Mouse (Mus musculus): ENCODE results near the gene Edem3.
A peak's percentile ranks its signal among the peaks of the same experiment; 100 is the strongest.
"Not testable (repeated sequence)": the region's sequence is repeated elsewhere in the genome, so short reads cannot be mapped to it uniquely, and the experiment has no call there.

The Edem3 gene

DNA sequence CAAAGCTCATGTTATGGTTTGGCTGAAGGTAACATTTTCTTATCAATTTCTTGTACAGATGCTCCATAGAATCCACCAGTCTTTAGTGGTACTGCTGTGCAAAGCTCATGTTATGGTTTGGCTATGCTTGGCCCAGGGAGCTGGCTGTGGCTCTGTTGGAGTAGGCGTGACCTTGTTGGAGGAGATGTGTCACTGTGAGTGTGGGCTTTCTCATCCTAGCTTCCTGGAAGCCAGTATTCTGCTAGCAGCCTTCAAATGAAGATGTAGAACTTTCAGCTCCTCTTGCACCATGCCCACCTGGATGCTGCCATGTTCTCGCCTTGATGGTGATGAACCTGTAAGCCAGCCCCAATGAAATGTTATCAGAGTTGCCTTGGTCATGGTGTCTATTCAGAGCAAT is 5.3 kb upstream of the Edem3 start:
- DNase-seq (ENCODE audit: low read depth, low spot score), result not testable (repeated sequence)

DNA sequence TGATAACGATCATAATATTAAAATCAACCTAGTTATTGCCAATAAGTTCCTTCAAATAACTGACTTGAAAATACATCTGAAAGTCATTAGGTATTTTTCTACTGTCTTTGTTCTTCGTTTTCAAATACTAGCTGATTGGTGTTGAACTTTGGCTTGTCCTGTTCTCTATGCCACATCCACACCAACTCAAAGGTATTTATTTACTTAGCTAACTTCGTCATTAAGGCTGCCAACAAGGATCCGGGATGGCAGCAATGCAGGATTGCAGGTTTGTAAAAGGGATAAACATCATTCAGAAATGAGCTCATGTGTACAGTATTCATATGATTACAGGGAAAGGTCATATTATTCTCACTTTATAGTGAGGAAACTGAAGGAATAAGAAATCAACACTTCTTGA is 2.2 kb upstream of the Edem3 start:
- no peak for DNase-seq (ENCODE audit: low read depth, low spot score)

GRCm38 (mm10) chr1:151753374-151753929 is 1.7 kb upstream of the Edem3 start:
- DNase-seq (ENCODE audit: low read depth, low spot score), result no peak

DNA sequence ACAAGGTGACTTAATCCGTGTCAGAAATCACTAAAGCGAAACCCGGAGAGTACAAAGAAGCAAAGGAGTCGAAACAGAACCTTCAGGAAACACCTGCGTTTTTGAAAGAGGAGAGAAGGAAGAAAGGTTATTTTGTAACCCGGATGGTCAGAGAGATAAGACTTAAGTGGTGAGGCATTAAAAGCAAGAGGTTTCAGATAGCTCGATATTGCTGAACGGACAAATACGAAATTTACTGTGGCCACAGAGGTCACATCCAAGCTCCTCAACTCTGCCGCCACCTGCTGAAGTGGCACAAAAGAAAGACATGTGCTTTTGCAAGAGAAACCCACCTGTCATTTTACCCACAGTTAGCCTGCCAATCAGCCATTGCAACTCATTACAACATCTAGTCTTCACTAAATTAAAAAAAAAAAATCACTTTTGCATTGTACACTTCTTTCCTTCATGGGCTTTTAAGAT is 1.1 kb upstream of the Edem3 start:
- DNase-seq (ENCODE audit: low read depth, low spot score), result no peak

DNA sequence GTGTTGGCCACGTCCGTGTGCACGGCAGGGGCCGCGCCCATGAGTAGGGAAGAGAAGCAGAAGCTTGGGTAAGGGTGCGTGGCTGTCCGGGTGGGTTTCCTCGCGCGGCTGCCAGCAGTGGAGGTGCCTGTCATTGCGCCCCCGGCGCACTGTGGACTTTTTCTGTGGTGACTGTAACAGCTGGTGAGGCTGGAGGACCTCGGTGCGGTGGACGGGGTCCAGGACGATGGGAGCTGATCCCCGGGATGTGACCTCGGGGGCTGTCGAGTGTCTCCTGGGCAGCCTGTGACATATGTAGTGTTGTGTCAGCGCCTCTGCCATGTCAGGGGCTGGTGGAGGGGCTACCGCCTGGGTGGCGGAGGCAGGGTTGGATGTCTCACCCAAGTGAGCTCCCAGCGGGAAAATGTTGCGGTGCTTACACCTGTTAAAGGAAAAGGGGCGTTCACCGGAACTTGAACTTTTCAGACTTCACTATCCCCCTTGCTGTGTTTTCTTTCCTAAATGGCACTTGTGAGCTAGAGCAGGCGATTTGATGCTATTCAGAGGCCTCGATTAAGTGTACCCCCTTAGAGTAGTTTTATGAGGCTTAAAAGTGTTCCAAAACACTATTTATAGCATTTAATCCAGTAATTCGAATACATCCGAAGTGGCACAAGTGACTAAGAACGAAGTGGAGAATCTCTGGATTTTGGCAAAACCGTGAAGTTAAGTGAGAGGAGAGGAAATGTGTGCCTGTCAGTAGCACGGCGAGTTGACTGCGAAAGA is 671 bp downstream of the Edem3 start:
- DNase-seq (ENCODE audit: low read depth, low spot score), result peak; percentile 25

- no peak for DNase-seq (ENCODE audit: low read depth, low spot score)
Observed at GRCm38 (mm10) chr1:151756425-151756728, 1.2 kb downstream of the Edem3 start.

DNA sequence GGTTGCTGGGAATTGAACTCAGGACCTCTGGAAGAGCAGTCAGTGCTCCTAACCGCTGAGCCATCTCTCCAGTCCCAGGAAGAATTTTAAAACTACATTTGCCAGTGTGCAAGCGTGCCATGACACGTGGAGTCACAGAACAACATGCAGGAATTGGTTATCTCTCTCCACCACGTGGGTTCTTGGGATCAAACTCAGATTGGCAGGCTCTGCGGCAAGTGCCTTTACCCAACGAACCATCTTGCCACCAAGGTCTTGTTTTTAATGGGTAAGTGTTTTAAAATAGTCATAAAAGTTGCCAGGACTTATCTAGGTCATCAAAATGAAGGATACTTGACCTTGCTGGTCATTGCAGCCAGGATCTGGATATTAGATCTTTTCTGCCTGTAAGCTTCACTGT is 3.1 kb downstream of the Edem3 start:
- no peak for DNase-seq (ENCODE audit: low read depth, low spot score)

GRCm38 (mm10) chr1:151758991-151759390 is 3.8 kb downstream of the Edem3 start:
- no peak for DNase-seq (ENCODE audit: low read depth, low spot score)

GRCm38 (mm10) chr1:151764236-151764635 is 9.1 kb downstream of the Edem3 start:
- DNase-seq (ENCODE audit: low read depth, low spot score), result no peak

- DNase-seq (ENCODE audit: low read depth, low spot score), result peak; percentile 22
Observed at GRCm38 (mm10) chr1:151766166-151766565, 11.0 kb downstream of the Edem3 start.

GRCm38 (mm10) chr1:151766976-151767654 is 11.9 kb downstream of the Edem3 start:
- peak; percentile 60 for DNase-seq (ENCODE audit: low read depth, low spot score)

DNA sequence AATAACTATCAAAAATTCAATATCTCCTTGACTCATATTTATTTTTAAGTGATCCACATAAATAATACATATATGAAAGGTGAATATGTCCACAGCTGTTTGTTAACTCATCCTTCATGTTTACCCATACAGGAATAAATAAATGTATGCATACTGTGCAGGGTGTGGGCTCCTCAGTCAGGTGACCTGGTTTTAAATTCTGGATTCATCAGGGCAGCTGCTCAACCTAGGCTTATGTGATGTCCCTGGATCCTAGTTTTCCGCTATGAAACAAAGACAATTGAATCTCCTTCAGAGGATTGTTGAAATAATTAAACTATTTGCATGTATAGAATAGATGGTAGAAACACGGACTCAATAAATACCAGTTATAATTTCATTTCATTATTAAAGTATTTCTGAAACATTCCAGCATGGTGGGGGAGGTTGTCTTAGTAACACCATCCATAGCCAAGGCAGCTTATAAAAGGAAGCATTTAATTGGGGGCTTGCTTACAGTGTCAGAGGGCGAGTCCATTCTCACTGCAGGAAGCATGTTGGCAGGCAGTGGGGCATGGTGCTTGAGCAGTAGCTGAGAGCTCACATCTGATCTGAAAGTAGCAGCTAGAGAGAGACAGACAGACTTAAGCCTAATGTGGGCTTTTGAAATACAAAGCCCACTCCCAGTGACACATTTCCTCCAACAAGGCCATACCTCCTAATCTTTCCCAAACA is 14.2 kb downstream of the Edem3 start:
- DNase-seq (ENCODE audit: low read depth, low spot score), result no peak

GRCm38 (mm10) chr1:151777616-151778015 is 22.4 kb downstream of the Edem3 start:
- DNase-seq (ENCODE audit: low read depth, low spot score), result no peak

DNA sequence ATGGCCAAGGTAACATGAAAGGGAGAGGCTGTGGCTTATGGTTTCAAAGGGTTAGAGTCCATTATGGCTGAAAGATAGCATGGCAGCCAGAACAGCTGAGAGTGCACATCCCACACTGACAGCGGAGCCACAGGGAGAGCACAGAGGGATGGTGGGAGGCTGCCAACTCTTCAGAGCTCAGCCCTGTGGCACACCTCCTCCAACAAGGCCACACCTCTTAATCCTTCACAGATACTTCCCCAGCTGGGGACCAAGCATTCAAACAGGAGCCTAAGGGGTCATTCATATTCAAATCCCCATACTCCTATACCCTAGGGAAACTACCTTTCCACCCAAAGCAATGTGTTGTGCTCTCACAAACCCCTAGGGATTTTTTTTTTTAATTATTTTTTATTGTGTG is 23.4 kb downstream of the Edem3 start:
- DNase-seq (ENCODE audit: low read depth, low spot score), result no peak

- DNase-seq (ENCODE audit: low read depth, low spot score), result no peak
Observed at GRCm38 (mm10) chr1:151779306-151779705, 24.1 kb downstream of the Edem3 start.

- DNase-seq (ENCODE audit: low read depth, low spot score), result no peak
Observed at GRCm38 (mm10) chr1:151781447-151781846, 26.3 kb downstream of the Edem3 start.

- no peak for DNase-seq (ENCODE audit: low read depth, low spot score)
Observed at GRCm38 (mm10) chr1:151783403-151783802, 28.2 kb downstream of the Edem3 start.

GRCm38 (mm10) chr1:151786406-151786805 is 31.2 kb downstream of the Edem3 start:
- DNase-seq (ENCODE audit: low read depth, low spot score), result no peak

- DNase-seq (ENCODE audit: low read depth, low spot score), result no peak
Observed at GRCm38 (mm10) chr1:151789136-151789535, 34.0 kb downstream of the Edem3 start.

DNA sequence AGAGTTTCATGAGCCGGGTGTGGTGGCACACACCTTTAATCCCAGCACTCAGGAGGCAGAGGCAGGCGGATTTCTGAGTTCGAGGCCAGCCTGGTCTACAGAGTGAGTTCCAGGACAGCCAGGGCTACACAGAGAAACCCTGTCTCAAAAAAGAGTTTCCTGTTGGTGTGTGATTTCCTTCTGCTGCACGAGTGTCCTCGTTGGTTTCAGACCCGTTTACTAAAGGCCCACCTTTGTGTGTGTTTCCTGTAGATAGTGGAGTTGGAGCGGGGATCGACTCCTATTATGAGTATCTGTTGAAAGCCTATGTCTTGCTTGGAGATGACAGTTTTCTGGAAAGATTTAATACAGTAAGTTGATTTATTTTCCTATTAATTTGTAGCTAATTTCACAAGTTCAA is 36.9 kb downstream of the Edem3 start:
- not testable (repeated sequence) for DNase-seq (ENCODE audit: low read depth, low spot score)

DNA sequence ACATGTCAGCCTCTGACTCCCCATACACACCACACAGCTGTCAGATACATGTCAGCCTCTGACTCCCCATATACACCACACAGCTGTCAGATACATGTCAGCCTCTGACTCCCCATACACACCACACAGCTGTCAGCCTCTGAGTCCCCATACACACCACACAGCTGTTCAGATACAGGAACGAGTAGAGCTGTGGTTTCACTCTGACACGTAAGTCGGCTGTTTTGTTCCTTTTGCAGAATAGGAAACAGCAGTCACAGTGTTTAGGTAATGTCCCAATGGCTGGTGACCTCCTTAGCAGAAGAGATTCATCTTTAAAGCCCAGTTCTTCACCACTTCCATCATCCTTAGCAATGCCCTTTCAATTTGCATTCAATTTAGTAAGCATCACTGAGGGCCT is 47.6 kb downstream of the Edem3 start:
- DNase-seq (ENCODE audit: low read depth, low spot score), result not testable (repeated sequence)

DNA sequence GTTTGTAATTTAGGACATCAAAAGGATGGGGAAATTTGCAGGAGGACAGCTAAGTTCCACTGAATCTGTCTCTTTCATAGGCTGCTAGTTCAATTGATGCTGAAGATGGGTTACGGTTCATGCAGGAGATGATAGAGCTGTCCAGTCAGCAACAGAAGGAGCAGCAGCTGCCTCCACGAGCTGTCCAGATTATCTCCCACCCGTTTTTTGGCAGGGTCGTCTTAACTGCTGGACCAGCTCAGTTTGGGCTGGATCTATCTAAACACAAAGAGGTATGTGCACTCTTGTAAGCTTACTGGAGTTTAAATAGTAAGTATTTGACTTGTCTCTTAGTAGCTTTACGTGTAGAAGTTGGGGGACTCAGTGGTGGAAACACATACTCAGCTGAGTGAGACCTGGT is 52.1 kb downstream of the Edem3 start:
- no peak for DNase-seq (ENCODE audit: low read depth, low spot score)
